Mouse (Mus musculus): ENCODE data around the gene Asic2.

Asic2 gene

GRCm38 (mm10) chr11:81013501-81013900, 954.8 kb downstream of the Asic2 start:
- in situ Hi-C loops (cut with MboI, MseI) = no loop called here

DNA sequence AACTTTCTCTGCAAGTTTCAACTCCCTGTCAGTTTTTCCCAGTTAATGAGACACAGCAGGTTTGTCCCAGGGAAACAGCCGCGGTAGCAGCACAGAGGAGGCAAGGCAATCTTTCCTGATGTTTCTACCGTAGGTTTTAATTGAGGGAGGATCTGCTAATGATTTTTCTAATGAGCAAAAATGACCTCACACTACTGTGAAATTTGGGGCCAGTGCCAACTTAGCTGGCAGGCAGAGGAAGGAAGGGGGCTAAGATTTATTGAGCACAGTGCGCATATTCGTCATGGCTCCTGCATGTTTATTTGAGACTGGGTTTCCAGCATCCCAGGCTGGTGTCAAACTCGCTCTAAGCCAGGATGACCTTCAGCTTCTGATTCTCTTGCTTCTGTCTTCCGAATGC, 957.5 kb downstream of the Asic2 start:
- in situ Hi-C loops (cut with MboI, MseI) = no loop called here

DNA sequence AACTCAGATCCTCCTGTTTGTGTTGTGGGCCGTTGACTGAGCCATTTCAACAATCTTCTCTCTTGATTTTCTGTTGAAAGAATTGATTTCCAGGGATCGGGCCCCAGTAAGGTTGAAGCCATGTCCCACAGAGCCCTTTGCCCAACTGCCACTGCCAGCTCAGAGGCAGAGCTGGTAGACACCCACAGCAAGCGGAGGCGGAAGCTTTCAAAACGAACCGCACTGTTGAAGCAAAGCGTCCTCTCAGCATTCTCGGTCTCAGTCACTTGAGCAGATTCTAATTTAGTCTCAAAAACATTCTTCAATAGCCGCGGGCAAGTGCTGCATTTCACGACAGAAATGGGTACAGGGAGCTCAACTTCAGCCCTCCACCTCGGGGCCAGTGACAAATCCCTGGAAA, 958.9 kb downstream of the Asic2 start:
- in situ Hi-C loops (cut with MboI, MseI) = no loop called here

- in situ Hi-C loops (cut with MboI, MseI) = no loop called here
Observed at GRCm38 (mm10) chr11:81005831-81006230, 962.4 kb downstream of the Asic2 start.

DNA sequence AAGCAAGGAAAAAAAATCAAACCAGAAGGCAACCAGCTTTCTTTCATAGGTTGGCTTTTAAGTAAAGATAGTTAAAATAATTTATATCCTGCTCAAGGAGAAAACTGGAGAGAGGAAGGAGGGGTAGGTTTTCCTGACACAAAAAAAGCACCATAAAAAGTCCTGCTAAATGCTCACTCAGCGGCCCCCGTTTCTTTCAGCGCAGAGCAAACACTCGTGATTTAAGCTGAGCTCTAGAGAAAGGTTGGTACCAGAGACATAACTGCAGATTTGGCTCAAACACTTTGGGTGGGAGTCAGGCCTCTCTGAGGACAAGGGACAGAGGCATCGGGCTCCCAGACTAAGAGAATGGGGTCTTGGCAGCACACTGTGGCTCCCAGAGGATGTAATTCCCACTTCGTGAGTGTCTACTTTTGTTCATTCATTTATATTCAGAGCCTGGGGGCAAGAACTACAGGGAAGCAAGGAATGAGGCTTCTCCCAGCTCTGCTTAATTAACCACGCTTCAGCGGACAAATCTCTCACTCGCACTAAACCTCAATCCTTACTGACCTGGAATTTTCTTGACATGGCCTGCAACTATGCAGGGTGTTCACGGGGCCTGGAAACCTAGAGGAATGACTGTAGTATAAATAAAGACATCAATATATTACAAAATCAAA, 965.4 kb downstream of the Asic2 start:
- in situ Hi-C loops (cut with MboI, MseI) = no loop called here

- in situ Hi-C loops (cut with MboI, MseI) = no loop called here
Observed at GRCm38 (mm10) chr11:80995621-80996020, 972.6 kb downstream of the Asic2 start.

DNA sequence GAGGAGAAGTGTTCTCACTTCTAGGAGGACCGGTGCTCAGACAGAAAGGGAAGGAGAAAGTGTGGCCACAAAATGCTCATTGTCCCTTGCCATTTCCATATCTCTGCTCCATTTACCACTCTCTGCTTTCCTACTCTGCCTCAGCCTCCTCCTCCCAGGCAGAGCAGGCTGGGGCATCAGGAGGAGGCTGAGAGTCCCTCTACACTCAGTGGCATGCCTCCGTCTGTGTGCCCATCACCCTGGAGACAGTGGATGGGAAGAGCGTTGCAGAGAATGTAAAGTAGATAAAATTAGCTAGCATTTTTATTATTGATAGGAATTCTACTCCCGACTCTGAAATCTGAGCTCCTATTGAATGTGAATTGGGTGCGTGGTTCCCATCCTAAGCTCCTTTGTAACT, 984.7 kb downstream of the Asic2 start:
- in situ Hi-C loops (cut with MboI, MseI) = no loop called here

DNA sequence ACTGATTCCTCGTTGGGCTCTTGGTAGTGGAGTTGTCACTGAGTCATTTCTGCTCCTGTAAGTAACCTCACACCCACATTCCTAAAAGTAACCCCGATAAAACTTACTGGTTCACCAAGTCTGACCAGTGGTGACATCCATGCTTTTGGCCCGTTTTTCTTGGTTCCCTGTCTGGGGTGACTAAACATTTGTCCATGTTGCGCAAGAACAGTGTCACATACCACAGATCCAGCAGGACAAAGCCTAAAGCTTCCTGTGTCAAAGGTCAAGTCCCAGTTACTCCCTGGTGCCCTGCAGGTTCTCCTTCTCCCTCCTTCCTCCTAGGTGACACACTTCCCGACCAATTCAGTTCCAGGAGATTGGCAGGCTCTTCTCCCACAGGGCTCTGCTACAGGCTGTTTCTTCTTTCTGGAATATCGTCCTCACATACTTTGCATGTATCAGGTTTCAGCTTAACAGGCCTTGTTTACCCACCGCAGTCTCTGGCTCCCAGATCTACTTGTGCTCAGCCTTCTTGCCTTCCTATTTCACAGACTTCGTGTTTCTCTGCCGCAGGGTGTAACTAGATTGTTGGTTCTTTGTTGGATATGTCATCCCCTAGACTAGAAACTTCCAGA, 991.9 kb downstream of the Asic2 start:
- in situ Hi-C loops (cut with MboI, MseI) = no loop called here

- in situ Hi-C loops (cut with MboI, MseI) = no loop called here
Observed at GRCm38 (mm10) chr11:80974616-80975015, 993.6 kb downstream of the Asic2 start.

DNA sequence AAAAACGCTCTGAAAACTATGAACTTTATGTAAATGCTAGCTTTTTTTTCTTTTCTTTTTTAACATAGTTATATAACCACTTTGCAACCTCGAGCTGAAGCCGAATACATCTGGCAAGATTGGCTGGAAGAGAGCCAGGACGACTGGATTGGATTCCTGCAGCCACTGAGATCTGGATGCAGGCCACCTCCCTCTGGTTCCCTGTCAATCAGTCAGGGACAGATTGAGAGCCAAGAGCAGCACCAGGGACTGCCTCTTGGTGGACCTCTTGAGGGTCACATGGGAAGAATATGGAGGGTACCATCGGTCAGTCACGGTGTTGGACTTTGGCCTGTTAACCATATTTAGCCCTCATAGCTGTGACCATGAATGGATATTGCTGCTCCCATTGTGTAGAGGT, 994.3 kb downstream of the Asic2 start:
- in situ Hi-C loops (cut with MboI, MseI) = no loop called here

DNA sequence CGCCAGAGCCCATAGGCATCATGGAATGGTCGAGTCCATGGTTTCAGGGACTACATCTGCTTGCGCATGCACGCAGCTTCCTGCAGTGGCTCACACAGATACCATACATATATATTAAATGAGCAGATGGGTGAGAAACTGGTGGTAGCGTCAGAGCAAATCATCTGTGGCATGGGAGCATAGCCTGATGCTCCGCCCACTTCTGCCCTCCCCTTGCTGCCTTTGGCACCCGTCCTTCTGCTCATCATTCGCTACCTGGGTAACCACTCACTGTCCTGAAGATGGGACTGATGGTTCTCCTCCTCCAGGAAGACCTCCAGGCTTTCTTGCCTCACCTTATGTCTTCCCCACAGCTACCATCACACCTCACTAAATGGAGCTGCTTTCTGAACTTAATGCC, 995.0 kb downstream of the Asic2 start:
- in situ Hi-C loops (cut with MboI, MseI) = no loop called here

DNA sequence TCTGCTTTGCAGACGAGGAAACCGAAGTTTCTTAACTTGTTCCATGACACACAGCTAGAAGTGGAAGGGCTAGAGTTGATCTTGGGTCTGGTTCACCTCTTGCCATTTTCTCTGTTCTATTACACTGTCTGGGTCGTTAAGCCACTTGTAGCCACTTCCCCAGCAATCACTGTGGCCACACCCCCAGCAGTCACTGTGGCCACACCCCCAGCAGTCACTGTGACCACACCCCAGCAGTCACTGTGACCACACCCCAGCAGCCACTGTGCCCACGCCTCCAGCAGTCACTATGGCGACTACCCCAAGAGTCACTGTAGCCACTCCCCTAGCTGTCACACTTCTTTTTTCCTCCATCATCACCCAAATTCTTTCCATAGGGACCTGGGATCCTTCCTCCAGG, 1000.7 kb downstream of the Asic2 start:
- in situ Hi-C loops (cut with MboI, MseI) = no loop called here

GRCm38 (mm10) chr11:80966040-80966439, 1002.2 kb downstream of the Asic2 start:
- in situ Hi-C loops (cut with MboI, MseI) = no loop called here

- in situ Hi-C loops (cut with MboI, MseI) = no loop called here
Observed at GRCm38 (mm10) chr11:80961326-80961725, 1006.9 kb downstream of the Asic2 start.

DNA sequence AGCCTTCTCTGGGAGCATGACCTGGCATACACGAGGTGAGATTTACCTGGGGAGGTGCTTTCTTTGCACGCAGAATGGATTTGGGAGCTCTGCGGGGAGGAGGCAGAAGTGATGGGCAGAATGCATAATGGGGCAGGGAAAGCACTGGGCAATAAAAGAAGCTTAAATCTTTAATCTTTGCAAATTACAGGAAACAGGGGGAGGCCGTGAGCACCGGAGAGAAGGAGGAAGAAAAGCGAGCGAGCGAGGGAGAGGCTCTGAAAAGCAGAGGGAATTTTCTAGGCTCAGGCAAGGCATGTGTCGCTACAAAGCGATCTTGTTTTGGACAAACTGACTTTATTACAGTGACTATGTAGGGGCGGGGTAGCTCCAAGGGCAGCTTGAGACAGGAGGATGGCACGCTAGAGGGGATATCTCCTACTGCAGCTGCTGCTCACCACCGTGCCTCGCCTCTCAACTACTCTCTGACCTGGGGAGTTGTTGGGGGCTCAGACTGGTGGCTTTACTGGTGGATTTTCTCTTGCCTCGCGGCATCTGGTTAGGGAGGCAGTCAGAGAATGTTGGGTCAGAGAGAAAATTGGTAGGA, 1010.1 kb downstream of the Asic2 start:
- in situ Hi-C loops (cut with MboI, MseI) = no loop called here

GRCm38 (mm10) chr11:80955915-80956314, 1012.3 kb downstream of the Asic2 start:
- in situ Hi-C loops (cut with MboI, MseI) = no loop called here

GRCm38 (mm10) chr11:80954147-80954546, 1014.1 kb downstream of the Asic2 start:
- in situ Hi-C loops (cut with MboI, MseI) = no loop called here

- in situ Hi-C loops (cut with MboI, MseI) = no loop called here
Observed at GRCm38 (mm10) chr11:80949068-80949738, 1019.1 kb downstream of the Asic2 start.

- in situ Hi-C loops (cut with MboI, MseI) = no loop called here
Observed at GRCm38 (mm10) chr11:80948103-80948502, 1020.2 kb downstream of the Asic2 start.

DNA sequence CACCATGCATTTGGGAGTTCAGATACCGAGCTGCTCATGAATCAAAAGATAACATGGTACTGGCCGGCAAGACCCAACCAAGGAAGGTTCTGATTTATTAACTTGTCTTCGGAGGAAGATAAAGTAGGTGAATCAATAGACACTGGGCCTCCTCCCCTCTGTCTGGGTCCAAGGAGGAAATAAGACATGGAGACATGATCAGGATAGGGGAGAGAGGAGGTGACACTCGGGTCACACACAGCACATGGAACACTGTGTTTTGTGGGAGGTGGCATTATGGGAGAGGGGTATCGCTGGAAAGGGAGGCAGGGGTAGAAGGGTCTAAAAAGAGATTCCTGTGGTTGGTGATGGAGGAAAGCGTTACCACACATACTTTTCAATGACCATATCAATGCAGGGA, 1022.1 kb downstream of the Asic2 start:
- in situ Hi-C loops (cut with MboI, MseI) = no loop called here

GRCm38 (mm10) chr11:80923286-80923951, 1044.8 kb downstream of the Asic2 start:
- in situ Hi-C loops (cut with MboI, MseI) = no loop called here

DNA sequence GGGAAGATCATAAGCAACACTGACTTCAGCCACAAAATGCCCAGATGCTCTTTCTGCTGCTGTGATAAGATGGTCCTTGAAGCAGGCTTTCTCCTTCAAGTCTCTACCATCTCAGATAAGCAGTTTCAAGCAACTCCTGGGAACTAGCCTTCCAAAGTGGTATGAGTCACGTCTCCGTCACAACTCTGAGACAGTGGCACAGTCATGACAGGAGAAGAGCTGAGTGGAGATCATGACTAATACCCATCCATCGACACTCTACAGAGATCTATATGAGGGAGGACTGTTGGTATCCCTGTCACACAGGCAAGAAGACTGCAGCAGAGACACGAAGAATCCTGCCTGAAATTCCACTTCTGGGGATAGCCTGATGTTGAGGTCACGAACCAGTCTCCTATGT, 1049.9 kb downstream of the Asic2 start:
- in situ Hi-C loops (cut with MboI, MseI) = no loop called here
